Mouse (Mus musculus): Measurements from ENCODE around the gene Nr1i3.
A peak's percentile ranks its signal among the peaks of the same experiment; 100 is the strongest.

Gene Nr1i3

DNA sequence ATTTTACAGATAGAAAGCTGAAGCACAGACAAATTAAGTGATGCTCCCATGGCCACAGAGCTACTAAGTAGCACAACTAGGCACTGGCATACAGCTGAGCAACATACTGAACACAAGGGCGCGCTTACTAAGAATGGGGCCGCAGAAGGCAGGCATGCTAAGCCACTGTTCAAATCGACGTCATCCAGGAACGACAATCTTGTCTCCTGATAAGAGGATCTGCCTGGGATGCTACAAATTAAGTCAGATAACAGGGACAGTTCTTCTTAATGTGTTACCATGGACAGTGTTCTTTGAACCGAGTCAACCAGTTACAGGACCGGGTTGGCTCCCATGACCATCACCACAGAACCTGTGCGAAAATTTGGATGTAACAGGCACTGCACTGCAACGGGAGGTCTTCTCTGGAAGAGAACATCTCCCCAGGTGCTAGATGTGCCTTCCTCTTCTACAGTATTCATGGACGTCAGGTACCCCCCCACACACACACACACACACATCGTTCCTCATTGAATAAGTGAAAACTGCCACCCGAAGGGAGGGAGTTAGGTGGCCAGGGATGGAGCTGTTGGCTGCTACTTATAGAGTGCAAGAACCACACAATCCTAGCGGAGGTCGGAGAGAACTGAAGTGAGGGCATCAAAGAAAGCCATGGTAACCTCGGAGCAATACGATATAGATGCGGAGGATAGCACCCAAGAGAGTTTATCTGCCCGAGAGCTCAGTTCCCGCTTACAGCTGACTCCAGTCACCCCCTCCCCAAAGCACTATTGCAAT, 18.5 kb upstream of the Nr1i3 start:
- DNase-seq (ENCODE audit: low read depth) = no peak

DNA sequence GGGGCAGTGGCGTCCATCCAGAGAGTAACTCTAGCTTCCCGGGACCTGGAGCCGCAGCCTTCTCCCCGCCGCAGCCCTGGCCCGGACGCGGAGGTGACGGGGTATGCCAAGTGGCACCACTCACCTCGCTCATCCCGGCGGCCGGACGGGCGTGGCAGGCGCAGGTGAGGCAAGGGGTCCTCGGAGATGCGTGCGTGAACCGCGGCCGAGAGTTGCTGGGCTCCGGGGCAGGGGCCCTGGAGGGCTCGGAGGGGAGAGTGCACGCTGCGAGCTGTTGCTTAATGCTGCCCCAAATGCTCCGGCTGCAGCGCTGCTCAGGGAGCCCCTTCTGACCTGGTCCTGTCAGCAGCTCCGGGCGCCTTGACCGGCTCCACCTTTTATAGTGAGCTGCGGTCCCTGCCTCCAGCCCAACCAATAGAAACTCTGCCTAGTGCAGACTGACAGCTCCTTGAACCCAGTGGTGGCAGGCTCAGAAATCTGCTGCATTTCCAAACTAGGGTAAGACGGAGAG, 17.8 kb upstream of the Nr1i3 start, which contains the start of gene Pcp4l1:
Gene Pcp4l1 (minus strand): TSS at position 382 of the 511 bp plus-strand sequence.
- DNase-seq (ENCODE audit: low read depth) = no peak

DNA sequence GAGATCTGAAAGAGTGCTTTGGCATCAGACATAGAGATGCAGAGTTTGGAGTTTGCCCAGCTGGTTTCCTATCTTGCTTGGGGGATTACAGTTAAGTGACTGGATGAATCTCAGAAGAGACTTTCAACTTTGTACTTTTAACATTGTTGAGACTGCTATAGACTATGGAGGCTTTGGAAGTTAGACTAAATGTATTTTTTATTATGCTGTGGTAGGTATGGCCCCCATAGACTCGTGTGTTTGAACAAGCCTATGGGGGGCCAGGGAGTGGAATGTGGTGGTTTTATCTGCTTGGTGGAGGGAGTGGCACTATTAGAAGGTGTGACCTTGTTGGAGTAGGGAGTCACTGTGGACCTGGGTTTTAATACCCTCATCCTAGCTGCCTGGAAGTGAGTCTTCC, 14.2 kb upstream of the Nr1i3 start:
- DNase-seq (ENCODE audit: low read depth) = no peak

DNA sequence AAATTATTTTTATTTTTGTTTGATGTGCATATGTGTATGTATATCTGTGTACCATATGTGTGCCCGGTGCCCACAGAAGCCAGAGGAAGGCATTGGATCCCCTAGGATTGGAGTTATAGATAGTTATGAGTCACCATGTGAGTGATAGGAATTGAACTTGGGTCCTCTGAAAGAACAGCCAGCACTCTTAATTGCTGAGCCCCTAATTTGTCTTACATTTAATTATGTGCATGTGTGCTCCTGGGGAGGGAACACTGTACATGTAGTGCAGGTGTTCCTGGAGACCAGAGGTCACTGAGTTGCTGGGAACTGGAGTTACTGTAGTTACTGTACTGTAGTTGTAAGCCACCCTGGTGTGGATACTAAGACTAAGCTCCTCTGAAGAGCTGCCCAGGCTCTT, 13.0 kb upstream of the Nr1i3 start:
- DNase-seq (ENCODE audit: low read depth) = no peak

DNA sequence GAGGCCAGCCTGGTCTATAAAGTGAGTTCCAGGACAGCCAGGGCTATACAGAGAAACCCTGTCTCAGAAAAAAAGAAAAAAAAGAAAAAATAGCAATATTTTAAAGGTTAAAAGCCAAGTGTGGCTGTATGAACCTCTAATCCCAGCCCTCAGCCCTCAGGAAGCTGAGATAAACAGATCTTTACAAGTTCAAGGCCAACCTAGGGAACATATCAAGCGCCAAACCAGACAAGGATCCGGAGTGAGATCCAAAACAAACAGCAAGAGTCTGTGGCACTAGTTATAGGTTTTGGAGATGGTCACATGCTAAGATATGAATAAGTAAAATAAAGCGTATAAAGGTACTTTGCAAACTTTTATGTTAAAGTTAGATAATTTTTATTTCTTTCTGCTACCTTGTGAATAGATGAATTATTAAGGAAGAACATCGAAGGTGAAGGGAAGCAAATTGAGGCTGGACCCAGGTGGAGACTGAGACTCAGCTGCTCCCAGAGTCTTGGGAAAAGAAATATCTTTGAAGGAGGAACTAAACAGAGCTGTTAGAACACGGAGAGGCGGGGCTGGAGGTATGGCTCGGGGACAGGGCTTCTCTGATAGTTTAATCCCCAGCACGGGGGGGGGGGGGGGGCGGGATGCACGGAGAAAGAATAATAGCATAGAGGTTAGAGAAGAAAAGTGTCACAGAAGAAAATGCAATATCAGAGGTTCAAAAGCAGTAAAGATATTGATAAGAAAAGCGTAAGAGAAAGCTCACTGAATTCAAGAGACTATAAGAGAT, 10.1 kb upstream of the Nr1i3 start:
- DNase-seq (ENCODE audit: low read depth) = no peak

DNA sequence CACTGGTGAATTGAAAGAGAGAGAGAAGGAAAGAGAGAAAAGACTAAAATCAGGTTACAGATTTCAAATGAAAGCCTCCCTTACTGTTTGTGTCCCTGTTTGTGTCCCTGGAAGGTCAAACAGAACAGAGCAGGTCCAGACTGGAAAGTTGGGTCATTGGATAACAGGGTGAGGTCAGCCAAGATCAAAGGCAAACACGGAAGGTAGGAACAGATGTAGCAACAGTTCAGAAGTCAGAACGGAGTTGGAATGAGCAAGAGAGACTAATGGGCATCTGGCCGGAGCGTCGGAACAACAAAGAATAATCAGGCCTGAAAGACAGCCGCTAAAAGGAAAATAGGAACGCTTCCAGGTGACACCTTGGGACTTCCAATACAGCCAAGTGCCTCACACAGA, 9.5 kb upstream of the Nr1i3 start:
- no peak for DNase-seq (ENCODE audit: low read depth)

DNA sequence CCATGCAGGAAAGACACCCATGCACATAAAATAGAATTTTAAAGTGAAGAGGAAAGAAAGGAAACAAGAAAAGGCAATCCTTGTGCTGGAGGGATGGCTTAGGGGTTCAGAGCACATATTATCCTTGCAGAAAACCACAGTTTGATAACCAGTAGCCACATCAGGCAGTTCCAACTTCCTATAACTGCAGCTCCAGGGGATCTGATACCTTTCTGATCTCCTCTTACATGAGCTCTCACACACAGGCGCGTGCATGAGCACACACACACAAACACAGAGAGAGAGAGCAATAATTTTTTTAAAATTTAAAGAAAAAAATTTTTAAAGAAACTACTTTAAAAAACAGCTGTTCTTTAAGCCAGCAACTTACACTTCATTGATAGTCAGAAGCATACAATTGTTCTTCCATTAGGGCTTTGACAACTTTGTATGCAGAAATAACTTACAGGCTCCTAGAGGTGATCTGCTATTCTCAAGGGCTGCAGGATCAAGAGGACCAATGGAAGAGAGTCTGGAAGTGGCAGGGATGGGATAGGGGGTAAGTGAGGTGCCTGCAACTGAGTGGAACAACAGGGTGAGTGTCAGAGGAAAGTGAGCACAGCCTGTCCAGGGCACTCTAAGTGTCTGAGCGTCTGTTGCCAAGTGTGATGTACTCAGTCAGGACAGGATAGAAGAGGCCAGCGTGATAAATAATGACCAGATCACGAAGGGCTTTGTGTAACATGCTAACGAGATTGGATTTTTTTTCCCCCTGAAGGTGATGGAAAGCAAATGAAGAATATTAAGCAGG, 7.9 kb upstream of the Nr1i3 start:
- no peak for DNase-seq (ENCODE audit: low read depth)

DNA sequence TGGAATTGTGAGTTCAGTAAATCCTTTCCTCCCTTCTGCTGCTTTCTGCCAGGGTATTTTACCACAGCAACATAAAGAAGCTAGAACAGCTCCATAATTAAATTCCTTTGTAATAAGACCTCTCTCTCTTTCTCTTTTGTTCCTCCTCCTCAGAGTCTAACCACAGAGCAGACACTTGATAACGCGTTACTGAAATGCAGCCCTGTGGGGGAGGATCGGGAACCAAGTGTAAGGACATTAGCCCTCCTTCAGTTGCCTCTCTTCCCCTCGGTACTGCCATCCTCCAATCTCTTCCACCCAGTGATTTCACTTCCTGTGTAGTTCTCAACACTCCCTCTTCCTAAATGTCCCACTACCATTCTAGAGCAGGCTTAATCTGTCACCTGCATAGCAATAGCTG, 4.4 kb upstream of the Nr1i3 start:
- DNase-seq (ENCODE audit: low read depth) = no peak

DNA sequence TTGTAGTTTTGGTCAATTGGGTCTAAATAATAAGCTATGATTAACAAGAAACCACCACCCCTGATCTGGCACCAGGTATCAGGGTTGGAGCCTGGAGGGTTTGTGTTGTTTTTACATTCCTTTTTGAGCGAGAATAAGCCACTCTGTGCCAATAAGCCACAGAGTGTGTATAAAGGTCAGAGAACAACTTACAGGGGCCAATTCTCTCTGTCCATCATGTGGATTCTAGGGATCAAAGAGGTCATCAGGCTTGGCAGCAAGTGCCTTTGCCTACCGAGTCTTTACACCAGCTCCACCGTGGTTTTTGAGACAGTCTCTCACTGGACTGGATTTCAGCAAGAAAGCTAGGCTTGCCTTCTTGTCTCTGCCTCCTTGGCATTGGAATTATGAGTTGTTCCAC, 916 bp upstream of the Nr1i3 start:
- DNase-seq (ENCODE audit: low read depth) = no peak

DNA sequence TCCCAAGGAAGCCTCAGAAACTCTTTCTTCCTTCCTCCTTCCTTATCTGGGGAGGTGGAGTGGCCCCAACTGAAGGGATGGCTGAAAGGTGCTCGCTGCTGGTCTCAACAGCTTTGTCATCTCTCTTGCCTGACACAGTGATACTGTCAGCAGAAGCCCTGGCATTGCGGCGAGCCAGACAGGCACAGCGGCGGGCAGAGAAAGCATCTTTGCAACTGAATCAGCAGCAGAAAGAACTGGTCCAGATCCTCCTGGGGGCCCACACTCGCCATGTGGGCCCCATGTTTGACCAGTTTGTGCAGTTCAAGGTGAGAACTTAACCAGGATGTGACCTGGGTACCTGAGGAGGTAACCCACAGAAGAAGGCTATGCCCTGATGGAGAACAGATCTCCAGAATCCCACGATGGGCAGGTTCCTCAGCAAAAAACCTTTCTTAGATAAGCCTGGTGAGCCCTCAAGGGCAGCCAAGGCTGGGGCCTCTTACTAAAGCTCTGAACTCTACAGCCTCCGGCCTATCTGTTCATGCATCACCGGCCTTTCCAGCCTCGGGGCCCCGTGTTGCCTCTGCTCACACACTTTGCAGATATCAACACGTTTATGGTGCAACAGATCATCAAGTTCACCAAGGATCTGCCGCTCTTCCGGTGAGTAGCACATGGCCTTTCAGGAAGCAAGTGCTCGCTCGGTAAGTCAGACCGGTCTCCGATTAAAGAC, 2.6 kb downstream of the Nr1i3 start:
- no peak for DNase-seq (ENCODE audit: low read depth)

DNA sequence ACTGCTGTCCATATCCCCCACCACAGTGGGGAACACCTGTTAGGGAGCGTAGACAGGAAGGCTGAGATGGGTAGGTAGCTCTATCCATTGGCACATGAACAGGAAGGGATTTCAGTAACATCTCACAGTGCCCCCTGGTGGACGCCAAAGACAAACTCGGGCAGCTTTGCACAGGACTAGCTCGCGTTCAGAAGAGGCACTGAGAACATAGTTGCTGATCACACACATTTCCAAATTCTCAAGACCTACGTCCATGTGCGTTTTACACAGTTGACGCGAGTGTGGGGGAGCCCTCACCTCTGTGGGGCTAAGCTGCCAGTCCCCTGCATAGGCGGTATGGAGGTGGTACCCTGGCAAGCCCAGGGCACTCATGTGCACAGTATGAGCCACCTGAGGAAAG, 7.1 kb downstream of the Nr1i3 start:
- peak; percentile 95 for DNase-seq (ENCODE audit: low read depth)

DNA sequence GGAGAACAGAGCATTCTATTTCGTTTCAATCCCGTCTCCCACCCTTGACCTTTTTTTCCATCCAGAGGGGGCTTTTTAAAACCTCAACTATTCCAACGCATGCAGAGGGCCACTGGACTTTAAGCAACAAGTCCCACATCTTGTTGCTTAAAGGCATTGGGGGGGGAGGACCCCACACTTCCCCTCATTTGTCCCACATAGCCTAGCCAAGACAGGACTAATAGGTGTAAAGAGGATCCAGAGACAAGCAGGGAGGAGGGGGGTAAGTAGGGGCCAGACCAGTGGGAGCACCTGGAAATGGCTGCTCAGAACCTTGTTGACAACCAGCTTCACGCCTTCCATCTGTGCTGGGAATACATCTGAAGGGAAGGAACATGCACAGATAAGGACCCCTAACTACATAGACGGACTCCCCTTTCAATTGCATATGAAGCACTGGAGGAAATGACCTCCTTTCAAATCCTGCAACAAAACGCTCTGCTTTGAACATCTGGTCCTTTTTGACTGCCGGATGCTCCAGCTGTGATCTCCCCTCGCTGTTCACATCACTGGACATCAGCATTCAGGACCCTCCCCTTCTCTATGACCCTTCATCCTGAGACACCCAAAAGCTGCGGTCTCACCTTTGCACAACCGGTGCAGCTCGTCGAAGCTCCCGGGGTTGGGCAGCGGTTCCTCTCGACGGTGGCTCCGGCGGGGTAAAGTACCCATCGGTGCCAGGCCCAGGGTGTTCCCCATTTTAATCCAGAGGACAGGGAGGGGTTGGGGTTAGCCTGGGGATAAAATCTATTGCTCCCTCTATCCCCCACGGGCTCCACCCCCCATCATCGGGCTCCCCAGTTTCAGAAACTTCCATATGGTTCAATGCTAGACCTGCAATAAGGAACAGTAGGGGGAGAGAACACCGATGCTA, 7.8 kb downstream of the Nr1i3 start:
- no peak for DNase-seq (ENCODE audit: low read depth)

DNA sequence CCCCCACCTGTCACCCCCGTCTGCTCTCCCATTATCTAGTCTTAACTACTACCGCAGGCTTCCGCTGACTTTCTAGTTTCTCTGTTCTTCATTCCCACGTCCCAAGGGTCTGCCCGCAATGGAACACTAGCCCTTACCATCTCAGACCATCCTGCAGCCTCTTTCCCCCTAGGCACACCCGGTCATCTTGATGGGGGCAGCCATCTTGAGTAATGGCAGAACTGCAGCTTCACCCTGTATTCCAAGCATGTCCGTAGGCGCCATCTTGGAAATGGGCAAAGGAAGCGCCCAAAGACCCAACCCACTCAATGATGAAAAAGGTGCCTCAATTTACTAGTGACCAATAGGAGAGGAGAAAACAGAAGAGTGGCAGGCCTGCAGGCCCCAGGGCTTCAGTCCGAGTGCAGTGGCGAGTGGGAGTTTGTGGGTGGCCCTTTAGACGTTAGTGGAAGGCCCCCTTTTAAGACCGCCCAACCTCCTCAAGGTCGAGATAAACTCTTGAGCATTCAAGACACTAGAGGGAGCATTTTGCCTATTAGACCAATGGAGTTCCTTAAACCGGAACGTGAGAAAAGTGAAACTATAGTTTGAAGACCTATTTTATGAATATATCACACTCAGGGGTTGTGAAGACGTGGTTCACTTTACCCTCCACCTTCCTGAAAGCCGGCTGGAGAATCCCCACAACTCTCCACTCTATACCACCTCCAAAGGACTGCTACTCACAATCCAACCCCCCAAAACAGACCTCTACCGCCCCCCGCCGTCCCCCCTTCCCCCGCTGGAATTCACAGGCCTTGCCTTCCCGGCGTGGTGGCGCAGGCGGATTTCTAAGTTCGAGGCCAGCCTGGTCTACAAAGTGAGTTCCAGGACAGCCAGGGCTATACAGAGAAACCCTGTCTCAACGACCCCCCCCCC, 8.7 kb downstream of the Nr1i3 start, which contains the start of gene Tomm40l:
Gene Tomm40l (minus strand): TSS at position 277 of the 918 bp plus-strand sequence.
- peak; percentile 97 for DNase-seq (ENCODE audit: low read depth)

DNA sequence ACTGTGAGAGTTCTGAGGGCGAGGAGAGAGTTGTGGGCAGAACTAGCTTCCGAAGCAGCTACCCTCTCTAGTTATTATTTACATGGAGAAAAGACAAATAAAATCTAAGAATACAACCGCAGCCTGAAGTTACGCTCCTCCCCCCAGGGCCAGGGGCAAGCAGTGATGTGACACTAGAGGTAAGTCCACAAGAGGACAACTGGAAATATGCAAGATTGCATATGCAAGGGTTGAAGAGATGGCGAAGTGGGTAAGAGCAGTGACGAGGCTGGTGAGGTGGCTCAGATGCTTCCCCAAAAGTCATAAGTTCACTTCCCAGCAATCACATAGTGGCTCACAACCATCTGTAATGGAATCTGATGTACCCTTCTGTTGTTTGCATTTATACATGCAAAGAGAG, 9.4 kb downstream of the Nr1i3 start:
- DNase-seq (ENCODE audit: low read depth) = no peak

DNA sequence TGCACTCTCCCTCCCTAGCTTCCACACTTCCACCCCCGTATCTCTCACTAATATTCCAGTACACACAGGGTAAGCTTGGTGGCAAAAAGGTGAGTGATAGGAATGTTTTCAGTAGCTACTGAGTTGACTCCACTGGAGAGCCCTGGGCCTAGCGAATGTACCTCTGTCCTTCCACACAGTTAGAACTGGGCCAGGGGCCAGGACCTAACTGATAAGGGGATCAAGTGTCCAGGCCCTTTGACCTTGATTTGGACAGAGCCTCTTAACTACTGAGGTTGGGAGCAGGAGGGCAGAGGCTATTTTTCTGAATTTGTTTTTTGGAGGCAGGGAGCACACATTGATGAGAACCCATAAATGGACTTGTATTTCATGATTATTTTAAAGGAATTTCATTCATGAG, 10.0 kb downstream of the Nr1i3 start:
- DNase-seq (ENCODE audit: low read depth) = no peak

DNA sequence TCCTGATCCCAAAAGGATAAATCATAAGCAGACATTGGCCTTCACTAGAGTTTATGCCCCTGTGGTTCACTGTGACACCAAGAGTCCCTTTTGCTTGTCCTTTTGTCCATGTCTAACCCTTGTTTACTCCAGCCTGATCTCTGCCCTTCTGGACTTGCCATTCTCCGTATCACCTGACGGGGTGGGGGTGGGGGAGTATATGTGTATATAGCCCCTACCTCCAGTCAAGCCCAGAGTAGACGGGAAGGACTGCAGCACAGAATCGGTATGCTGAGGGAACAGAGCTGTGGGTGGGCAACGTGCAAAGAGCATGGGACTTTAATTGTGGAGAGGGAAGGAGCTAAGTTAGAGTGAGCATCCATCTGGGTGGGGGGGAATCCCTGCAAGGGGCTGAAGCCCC, 11.1 kb downstream of the Nr1i3 start, which contains the start of gene Apoa2:
Gene Apoa2 (plus strand): TSS at position 198 of the 400 bp plus-strand sequence.
- no peak for DNase-seq (ENCODE audit: low read depth)

DNA sequence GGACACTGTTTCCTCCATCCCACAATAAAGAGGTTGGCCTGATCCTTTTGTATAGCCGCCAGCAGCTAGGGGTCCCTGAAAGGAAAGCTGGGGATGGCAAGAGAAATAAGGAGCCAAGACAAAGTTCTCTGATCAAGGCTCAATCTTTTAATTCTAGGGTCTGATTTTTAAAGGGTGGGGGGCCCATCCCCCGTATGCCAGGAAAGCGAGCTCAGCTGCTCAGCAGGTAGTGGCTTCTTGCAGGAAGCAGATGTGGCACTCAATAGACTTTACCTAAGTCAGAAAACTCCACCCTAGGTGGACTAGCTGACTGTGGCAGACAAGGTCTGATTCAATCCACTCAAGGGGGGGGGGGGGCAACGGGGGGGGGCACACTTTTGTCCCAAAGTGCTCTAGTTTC, 13.0 kb downstream of the Nr1i3 start:
- DNase-seq (ENCODE audit: low read depth) = no peak

DNA sequence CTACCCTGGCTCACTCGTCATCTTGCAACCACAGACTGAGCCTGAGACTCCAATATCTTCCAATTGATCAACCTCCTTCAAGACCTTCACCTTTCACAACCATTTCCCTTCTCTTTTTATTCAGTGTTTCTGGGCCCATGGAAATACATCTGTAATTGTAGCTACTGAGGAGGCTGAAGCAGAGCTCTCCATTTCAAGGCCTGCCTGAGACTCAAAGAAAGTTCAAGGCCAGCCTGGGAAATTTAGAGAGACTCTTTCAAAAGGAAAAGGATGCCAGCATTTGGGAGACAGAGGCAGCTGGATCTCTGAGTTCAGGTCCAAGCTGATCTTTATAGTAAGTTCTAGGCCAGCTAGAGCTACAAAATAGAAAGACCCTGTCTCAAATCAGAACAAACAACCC, 14.1 kb downstream of the Nr1i3 start:
- DNase-seq (ENCODE audit: low read depth) = no peak

DNA sequence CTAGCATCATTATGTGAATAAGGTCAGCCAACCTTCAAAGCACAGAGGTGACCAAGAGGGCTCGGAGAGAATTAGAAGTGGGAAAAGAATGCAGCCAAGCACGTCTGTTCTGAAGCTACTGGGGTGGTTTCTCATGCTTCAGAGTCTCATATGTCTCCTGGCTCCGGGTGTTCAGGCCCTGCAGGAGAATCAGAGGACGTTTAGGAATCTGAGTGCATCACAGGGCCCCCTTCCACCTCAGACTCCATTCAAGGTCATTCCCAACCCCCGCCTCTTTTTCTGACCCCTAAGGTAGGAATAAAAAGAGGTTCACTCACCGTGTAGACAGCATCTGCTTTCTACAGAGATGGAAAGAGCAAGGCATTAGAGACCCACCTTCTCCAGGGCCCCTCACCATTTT, 16.0 kb downstream of the Nr1i3 start:
- no peak for DNase-seq (ENCODE audit: low read depth)
